Mouse (Mus musculus): ENCODE results near the gene Mrvi1.

GRCm38 (mm10) chr7:110965387-110965786, 16.9 kb downstream of the Mrvi1 start:
- no peak for TF ChIP-seq POLR2A (IDR thresholded peaks at IDR 0.05; ENCODE audit: borderline replicate concordance, extremely low read depth, insufficient read depth, insufficient read length, poor library complexity, severe bottlenecking)
- no peak for TF ChIP-seq CTCF (IDR thresholded peaks at IDR 0.05; ENCODE audit: borderline replicate concordance, extremely low read depth, insufficient read depth, insufficient read length)

Measured in brain, embryonic 14.5 days (tissue).